Mouse (Mus musculus): Measurements from ENCODE around the gene Vmn1r100. TPM values are rescaled to one million over a fixed set of nuclear protein-coding genes. Genes with fewer than 3 reads are reported as not detected.
"Not testable (repeated sequence)": the region's sequence is repeated elsewhere in the genome, so short reads cannot be mapped to it uniquely, and the experiment has no call there.

The Vmn1r100 gene
- not detected in 2 replicates for polyA plus RNA-seq (2015; fragmentation: Nextera tagmentation; extraction: Ambion mirVana)

DNA sequence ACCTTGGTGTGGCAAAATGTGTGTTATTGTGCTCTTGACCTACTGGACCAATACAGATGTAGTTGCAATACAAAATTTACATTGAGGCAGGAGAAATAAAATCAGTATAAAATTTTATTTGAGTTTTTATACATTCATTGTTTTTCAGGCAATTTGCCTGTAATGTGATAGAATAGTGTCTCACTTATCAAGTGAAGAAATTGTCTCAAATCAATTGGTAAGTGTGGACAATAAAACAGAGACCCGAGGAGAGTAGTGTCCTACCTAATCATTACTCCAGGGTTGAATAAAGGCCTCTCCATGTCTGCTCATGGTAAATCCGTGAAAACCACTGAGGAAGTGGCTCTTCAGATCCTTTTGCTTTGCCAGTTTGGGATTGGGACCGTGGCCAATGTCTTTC, at the start of gene Vmn1r100:
Gene Vmn1r100 (plus strand): TSS at position 301 of the 400 bp plus-strand sequence.
- not testable (repeated sequence) for ATAC-seq (ENCODE audit: low FRiP score, low TSS enrichment); H3K9me3 ChIP-seq (ENCODE audit: control insufficient read depth, low read length); H3K4me2 ChIP-seq (replicated peaks; ENCODE audit: low read depth); H3K4me1 ChIP-seq (replicated peaks; ENCODE audit: control insufficient read depth, insufficient read depth); H3K36me3 ChIP-seq (ENCODE audit: control insufficient read depth, insufficient read depth, low read length); H3K9ac ChIP-seq (ENCODE audit: low read length); DNase-seq (ENCODE audit: low spot score); H3K27me3 ChIP-seq (ENCODE audit: control insufficient read depth, insufficient read depth, low read length); H3K4me3 ChIP-seq (ENCODE audit: low read depth, low read length); H3K27ac ChIP-seq (replicated peaks)
- WGBS, result no CpG with 5 or more reads among the region's 3 CpGs

GRCm38 (mm10) chr7:20375310-20375709, 42.4 kb upstream of the Vmn1r100 start, which contains the start of gene Gm5728:
TSS of gene Gm5728 (minus strand) at chr7:20375410.
- not testable (repeated sequence) for DNase-seq (ENCODE audit: low spot score); H3K9ac ChIP-seq (ENCODE audit: low read length); H3K9me3 ChIP-seq (ENCODE audit: control insufficient read depth, low read length); H3K27ac ChIP-seq (replicated peaks); H3K4me1 ChIP-seq (replicated peaks; ENCODE audit: control insufficient read depth, insufficient read depth); H3K4me3 ChIP-seq (ENCODE audit: low read depth, low read length); H3K27me3 ChIP-seq (ENCODE audit: control insufficient read depth, insufficient read depth, low read length); H3K4me2 ChIP-seq (replicated peaks; ENCODE audit: low read depth); H3K36me3 ChIP-seq (ENCODE audit: control insufficient read depth, insufficient read depth, low read length); ATAC-seq (ENCODE audit: low FRiP score, low TSS enrichment)
- no CpG with 5 or more reads among the region's 1 CpGs for WGBS

DNA sequence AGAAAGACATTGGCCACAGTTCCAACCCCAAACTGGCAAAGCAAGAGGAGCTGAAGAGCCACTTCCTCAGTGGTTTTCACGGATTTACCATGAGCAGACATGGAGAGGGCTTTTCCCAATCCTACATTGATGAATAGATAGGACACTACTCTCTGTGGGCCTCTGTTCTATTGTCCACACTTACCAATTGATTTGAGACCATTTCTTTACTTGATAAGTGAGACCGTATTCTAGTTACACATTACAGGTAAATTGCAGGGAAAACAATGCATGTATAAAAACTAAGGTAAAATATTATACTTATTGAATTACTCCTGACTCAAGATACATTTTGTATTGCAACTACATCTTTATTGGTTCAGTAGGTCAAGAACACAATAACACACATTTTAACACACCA, 24.8 kb downstream of the Vmn1r100 start, which contains the start of gene Vmn1r101:
Gene Vmn1r101 (minus strand): TSS at position 101 of the 400 bp plus-strand sequence.
- H3K4me1 ChIP-seq (replicated peaks; ENCODE audit: control insufficient read depth, insufficient read depth); H3K27me3 ChIP-seq (ENCODE audit: control insufficient read depth, insufficient read depth, low read length); H3K9ac ChIP-seq (ENCODE audit: low read length); ATAC-seq (ENCODE audit: low FRiP score, low TSS enrichment); H3K4me2 ChIP-seq (replicated peaks; ENCODE audit: low read depth); H3K9me3 ChIP-seq (ENCODE audit: control insufficient read depth, low read length); H3K27ac ChIP-seq (replicated peaks); H3K4me3 ChIP-seq (ENCODE audit: low read depth, low read length); DNase-seq (ENCODE audit: low spot score); H3K36me3 ChIP-seq (ENCODE audit: control insufficient read depth, insufficient read depth, low read length): not testable (repeated sequence)
- WGBS, result no CpG with 5 or more reads among the region's 2 CpGs

Other genes starting within 250 kb of the Vmn1r100 start
- not detected in 2 replicates for gene Vmn1r94, start 249.6 kb upstream of the Vmn1r100 start, polyA plus RNA-seq (2015; fragmentation: Nextera tagmentation; extraction: Ambion mirVana)
- gene Vmn1r95, start 224.2 kb upstream of the Vmn1r100 start, polyA plus RNA-seq (2015; fragmentation: Nextera tagmentation; extraction: Ambion mirVana), result not detected in 2 replicates
- gene Gm6164, start 212.3 kb upstream of the Vmn1r100 start, polyA plus RNA-seq (2015; fragmentation: Nextera tagmentation; extraction: Ambion mirVana), result not detected in 2 replicates
- gene Gm4498, start 184.1 kb upstream of the Vmn1r100 start, polyA plus RNA-seq (2015; fragmentation: Nextera tagmentation; extraction: Ambion mirVana), result not detected in 2 replicates
- gene Gm5890, start 155.1 kb upstream of the Vmn1r100 start, polyA plus RNA-seq (2015; fragmentation: Nextera tagmentation; extraction: Ambion mirVana), result 0.15 TPM in 1 of 2 replicates, not detected in the other
- gene Gm4133, start 83.9 kb upstream of the Vmn1r100 start, polyA plus RNA-seq (2015; fragmentation: Nextera tagmentation; extraction: Ambion mirVana), result not detected in 2 replicates
- not detected in 2 replicates for gene Gm5728, start 42.5 kb upstream of the Vmn1r100 start, polyA plus RNA-seq (2015; fragmentation: Nextera tagmentation; extraction: Ambion mirVana)
- not detected in 2 replicates for gene Vmn1r101, start 24.7 kb downstream of the Vmn1r100 start, polyA plus RNA-seq (2015; fragmentation: Nextera tagmentation; extraction: Ambion mirVana)
- gene Gm10670, start 57.0 kb downstream of the Vmn1r100 start, polyA plus RNA-seq (2015; fragmentation: Nextera tagmentation; extraction: Ambion mirVana), result not detected in 2 replicates
- not detected in 2 replicates for gene Vmn1r103, start 92.6 kb downstream of the Vmn1r100 start, polyA plus RNA-seq (2015; fragmentation: Nextera tagmentation; extraction: Ambion mirVana)
- not detected in 2 replicates for gene Vmn1r104, start 115.9 kb downstream of the Vmn1r100 start, polyA plus RNA-seq (2015; fragmentation: Nextera tagmentation; extraction: Ambion mirVana)
- gene Gm5726, start 127.8 kb downstream of the Vmn1r100 start, polyA plus RNA-seq (2015; fragmentation: Nextera tagmentation; extraction: Ambion mirVana), result not detected in 2 replicates
- not detected in 2 replicates for gene Gm4141, start 158.3 kb downstream of the Vmn1r100 start, polyA plus RNA-seq (2015; fragmentation: Nextera tagmentation; extraction: Ambion mirVana)
- gene Gm4513, start 181.1 kb downstream of the Vmn1r100 start, polyA plus RNA-seq (2015; fragmentation: Nextera tagmentation; extraction: Ambion mirVana), result not detected in 2 replicates